21 mouse cellular contexts compared by ENCODE assay signal in genomic region chr8:3586452-3586851, GRCm38 (mm10). TPM values are rescaled to one million over a fixed set of nuclear protein-coding genes. Genes with fewer than 3 reads are reported as not detected.
DNase-seq lines count a peak whose midpoint lies in the region; ATAC-seq and TF ChIP-seq lines count a peak whose summit lies in the region.
"Had no signal": no experiment of that assay in that cellular context is flagged by ENCODE, and none has a peak within 500 bp of the region (broad histone marks: within the 10 kb centered on the region; RNA-seq: fewer than 3 reads in every experiment).

No protein-coding gene starts in this region.

- no peaks in the 10 kb centered on the region for H3K27me3 ChIP-seq in stomach, embryonic 15.5 days (replicated peaks)
- H3K27me3 ChIP-seq in stomach, postnatal 0 days (ENCODE audit: control insufficient read depth, insufficient read depth, low read length): no peaks in the 10 kb centered on the region
- H3K27me3 ChIP-seq in liver, embryonic 14.5 days (ENCODE audit: control insufficient read depth, insufficient read depth, low read length): no peaks in the 10 kb centered on the region; the same call in 1 of the 2 replicates
- H3K27me3 ChIP-seq: forebrain, embryonic 15.5 days; hindbrain, embryonic 15.5 days had no signal

- H3K4me2 ChIP-seq in stomach, embryonic 15.5 days: no peak overlapping the region
- no peak overlapping the region for H3K4me2 ChIP-seq in stomach, postnatal 0 days (replicated peaks; ENCODE audit: low read depth)
- peak overlapping the region; percentile 85 for H3K4me2 ChIP-seq in liver, embryonic 14.5 days (ENCODE audit: low read depth)

- no peak for TF ChIP-seq CTCF in stomach, postnatal 0 days (IDR thresholded peaks at IDR 0.05; ENCODE audit: low read depth)
- no peak for TF ChIP-seq CTCF in liver, embryonic 14.5 days (IDR thresholded peaks at IDR 0.05; ENCODE audit: low read depth)

- no peak for TF ChIP-seq EP300 in stomach, postnatal 0 days (optimal IDR thresholded peaks at IDR 0.05)
- peak; percentile 54 for TF ChIP-seq EP300 in liver, embryonic 14.5 days (IDR thresholded peaks at IDR 0.05; ENCODE audit: low read depth)

- ATAC-seq in stomach, embryonic 15.5 days (ENCODE audit: insufficient read depth, low FRiP score, low read depth): peak; percentile 12; the same call in 1 of the 2 replicates
- no peak for ATAC-seq in stomach, postnatal 0 days (ENCODE audit: low FRiP score, low TSS enrichment)
- peak; percentile 61 for ATAC-seq in liver, embryonic 14.5 days (ENCODE audit: insufficient read depth)
- ATAC-seq in megakaryocyte progenitor cell, adult 5-6 weeks (replicated peaks; ENCODE audit: poor library complexity): peak; percentile 20; the same call in 1 of the 2 replicates

- H3K36me3 ChIP-seq in stomach, embryonic 15.5 days: no peaks in the 10 kb centered on the region
- no peaks in the 10 kb centered on the region for H3K36me3 ChIP-seq in stomach, postnatal 0 days (ENCODE audit: control insufficient read depth, insufficient read depth, low read length)
- no peaks in the 10 kb centered on the region for H3K36me3 ChIP-seq in liver, embryonic 14.5 days (replicated peaks; ENCODE audit: control insufficient read depth, insufficient read depth, low read depth)
- H3K36me3 ChIP-seq: embryonic facial prominence, embryonic 12.5 days; forebrain, embryonic 15.5 days; heart, embryonic 12.5 days; hindbrain, embryonic 15.5 days had no signal

- no peak overlapping the region for H3K4me3 ChIP-seq in stomach, embryonic 15.5 days (replicated peaks)
- no peak overlapping the region for H3K4me3 ChIP-seq in stomach, postnatal 0 days (ENCODE audit: low read depth, low read length)
- H3K4me3 ChIP-seq in liver, embryonic 14.5 days (ENCODE audit: insufficient read depth in 1 of 2, low read depth in 2 of 2, low read length in 2 of 2): no peak overlapping the region

- WGBS in stomach, embryonic 15.5 days: 69% methylated on average over 2 of the region's 2 CpGs
- 75% methylated on average over 2 of the region's 2 CpGs for WGBS in stomach, postnatal 0 days
- WGBS in liver, embryonic 14.5 days (ENCODE audit: insufficient replicate concordance): 31% methylated on average over 2 of the region's 2 CpGs

- no peaks in the 10 kb centered on the region for H3K4me1 ChIP-seq in stomach, embryonic 15.5 days
- H3K4me1 ChIP-seq in stomach, postnatal 0 days (replicated peaks; ENCODE audit: control insufficient read depth, insufficient read depth): no peaks in the 10 kb centered on the region
- H3K4me1 ChIP-seq in liver, embryonic 14.5 days (replicated peaks; ENCODE audit: control insufficient read depth in 2 of 2, insufficient read depth in 2 of 2, low read length in 1 of 2): peaks cover 14% of the 10 kb centered on the region in 2 experiments
- H3K4me1 ChIP-seq: forebrain, embryonic 15.5 days; hindbrain, embryonic 15.5 days had no signal

- H3K9ac ChIP-seq in stomach, embryonic 15.5 days: no peak overlapping the region
- H3K9ac ChIP-seq in stomach, postnatal 0 days (ENCODE audit: low read length): no peak overlapping the region
- H3K9ac ChIP-seq in liver, embryonic 14.5 days (replicated peaks): no peak overlapping the region

- no peak overlapping the region for H3K27ac ChIP-seq in stomach, embryonic 15.5 days
- no peak overlapping the region for H3K27ac ChIP-seq in stomach, postnatal 0 days (replicated peaks)
- H3K27ac ChIP-seq in liver, embryonic 14.5 days: no peak overlapping the region
- H3K27ac ChIP-seq: embryonic facial prominence, embryonic 12.5 days had no signal

- intact Hi-C loops in gastrocnemius, postnatal 14 days (cut with DNase I; ENCODE audit: low total_unique reads): no loop called here

- DNase-seq in stomach, postnatal 0 days (ENCODE audit: low spot score): no peak
- no peak for DNase-seq in liver, embryonic 14.5 days (ENCODE audit: low read depth in 3 of 3, low spot score in 3 of 3)
- no peak for DNase-seq in urinary bladder, postnatal 10 days (ENCODE audit: low spot score)
- no peak for DNase-seq in right cerebral cortex, postnatal 14 days
- DNase-seq in gastrocnemius, postnatal 14 days: no peak
- DNase-seq: adrenal gland, adult 2 months; adrenal gland, postnatal 25 days; cerebellum, adult 11 months; cerebellum, adult 8-10 months; cerebellum, postnatal 25 days; gastrocnemius, postnatal 10 days; heart, postnatal 36 days had no signal

- H3K9me3 ChIP-seq in stomach, embryonic 15.5 days: no peaks in the 10 kb centered on the region
- no peaks in the 10 kb centered on the region for H3K9me3 ChIP-seq in stomach, postnatal 0 days (ENCODE audit: control insufficient read depth, low read length)
- no peaks in the 10 kb centered on the region for H3K9me3 ChIP-seq in liver, embryonic 14.5 days (ENCODE audit: control insufficient read depth, low read length)
- H3K9me3 ChIP-seq: embryonic facial prominence, embryonic 12.5 days; forebrain, embryonic 15.5 days; heart, embryonic 12.5 days; hindbrain, embryonic 15.5 days had no signal

RNA-seq across cellular contexts. Expression of gene Camsap3, which starts 0.6 kb away (rescaled TPM):
- polyA plus RNA-seq in stomach, embryonic 15.5 days (2015; fragmentation: Nextera tagmentation; extraction: Ambion mirVana): 16.7 and 17.2 TPM in 2 replicates
- 14.2 and 20.1 TPM in 2 replicates for polyA plus RNA-seq in stomach, postnatal 0 days (2015; fragmentation: Nextera tagmentation; extraction: Ambion mirVana)
- polyA plus RNA-seq in liver, embryonic 14.5 days (2012; rRNA removed): 1.8 and 2.2 TPM in 2 replicates
- polyA plus RNA-seq in liver, embryonic 14.5 days (2014; fragmentation: Nextera tagmentation; extraction: Ambion mirVana): 1.6 and 1.7 TPM in 2 replicates
- 0.32 and 0.37 TPM in 2 replicates for total RNA-seq in megakaryocyte progenitor cell, adult 5-6 weeks (2015)
- total RNA-seq in megakaryocyte progenitor cell, adult 5-6 weeks (2017): 0.21 and 0.27 TPM in 2 replicates
- total RNA-seq in gastrocnemius, postnatal 14 days (2021): under 1 TPM; 0.55 to 0.78 TPM

RNA-seq across cellular contexts. Expression of gene C330021F23Rik, which starts 18.7 kb away (rescaled TPM):
- 1.8 and 2.7 TPM in 2 replicates for polyA plus RNA-seq in stomach, embryonic 15.5 days (2015; fragmentation: Nextera tagmentation; extraction: Ambion mirVana)
- 0.18 and 0.38 TPM in 2 replicates for polyA plus RNA-seq in stomach, postnatal 0 days (2015; fragmentation: Nextera tagmentation; extraction: Ambion mirVana)
- 2.7 and 3.0 TPM in 2 replicates for polyA plus RNA-seq in liver, embryonic 14.5 days (2012; rRNA removed)
- polyA plus RNA-seq in liver, embryonic 14.5 days (2014; fragmentation: Nextera tagmentation; extraction: Ambion mirVana): 2.5 and 4.0 TPM in 2 replicates
- total RNA-seq in megakaryocyte progenitor cell, adult 5-6 weeks (2015): 1.0 TPM in 1 of 2 replicates, not detected in the other
- not detected in 2 replicates for total RNA-seq in megakaryocyte progenitor cell, adult 5-6 weeks (2017)
- not detected for total RNA-seq in gastrocnemius, postnatal 14 days (2021)
- total RNA-seq: adrenal gland, adult 2 months; adrenal gland, postnatal 25 days; heart, postnatal 36 days had no signal
- polyA plus RNA-seq: adrenal gland, adult 2 months; C2C12 had no signal

RNA-seq across cellular contexts. Expression of gene Xab2, which starts 34.7 kb away (rescaled TPM):
- polyA plus RNA-seq in stomach, embryonic 15.5 days (2015; fragmentation: Nextera tagmentation; extraction: Ambion mirVana): 48.9 and 49.2 TPM in 2 replicates
- 23.3 and 25.5 TPM in 2 replicates for polyA plus RNA-seq in stomach, postnatal 0 days (2015; fragmentation: Nextera tagmentation; extraction: Ambion mirVana)
- 24.1 and 27.1 TPM in 2 replicates for polyA plus RNA-seq in liver, embryonic 14.5 days (2012; rRNA removed)
- 22.2 and 25.9 TPM in 2 replicates for polyA plus RNA-seq in liver, embryonic 14.5 days (2014; fragmentation: Nextera tagmentation; extraction: Ambion mirVana)
- 16.5 and 20.1 TPM in 2 replicates for total RNA-seq in megakaryocyte progenitor cell, adult 5-6 weeks (2015)
- total RNA-seq in megakaryocyte progenitor cell, adult 5-6 weeks (2017): 55.5 and 56.5 TPM in 2 replicates
- 10 to 100 TPM; 11.0 to 12.5 TPM for total RNA-seq in gastrocnemius, postnatal 14 days (2021)

RNA-seq across cellular contexts. Expression of gene Pet100, which starts 34.9 kb away (rescaled TPM):
- 85.1 and 98.6 TPM in 2 replicates for polyA plus RNA-seq in stomach, embryonic 15.5 days (2015; fragmentation: Nextera tagmentation; extraction: Ambion mirVana)
- 143 and 171 TPM in 2 replicates for polyA plus RNA-seq in stomach, postnatal 0 days (2015; fragmentation: Nextera tagmentation; extraction: Ambion mirVana)
- 7.9 and 32.5 TPM in 2 replicates for polyA plus RNA-seq in liver, embryonic 14.5 days (2012; rRNA removed)
- polyA plus RNA-seq in liver, embryonic 14.5 days (2014; fragmentation: Nextera tagmentation; extraction: Ambion mirVana): 113 and 117 TPM in 2 replicates
- total RNA-seq in megakaryocyte progenitor cell, adult 5-6 weeks (2015): 131 and 181 TPM in 2 replicates
- total RNA-seq in megakaryocyte progenitor cell, adult 5-6 weeks (2017): 255 and 285 TPM in 2 replicates
- 10 to 100 TPM; 78.8 to 79.7 TPM for total RNA-seq in gastrocnemius, postnatal 14 days (2021)

RNA-seq across cellular contexts. Expression of gene Pcp2, which starts 38.9 kb away (rescaled TPM):
- polyA plus RNA-seq in stomach, embryonic 15.5 days (2015; fragmentation: Nextera tagmentation; extraction: Ambion mirVana): 0.17 TPM in 1 of 2 replicates, not detected in the other
- 0.25 TPM in 1 of 2 replicates, not detected in the other for polyA plus RNA-seq in stomach, postnatal 0 days (2015; fragmentation: Nextera tagmentation; extraction: Ambion mirVana)
- polyA plus RNA-seq in liver, embryonic 14.5 days (2012; rRNA removed): not detected in 2 replicates
- 0.19 TPM in 1 of 2 replicates, not detected in the other for polyA plus RNA-seq in liver, embryonic 14.5 days (2014; fragmentation: Nextera tagmentation; extraction: Ambion mirVana)
- total RNA-seq in megakaryocyte progenitor cell, adult 5-6 weeks (2015): not detected in 2 replicates
- not detected in 2 replicates for total RNA-seq in megakaryocyte progenitor cell, adult 5-6 weeks (2017)
- total RNA-seq in gastrocnemius, postnatal 14 days (2021): under 1 TPM in 1 of 2 experiments, not detected in 1; 0.51 TPM
- total RNA-seq: adrenal gland, adult 2 months; adrenal gland, postnatal 25 days; gastrocnemius, postnatal 10 days; heart, adult 8-10 months; heart, postnatal 36 days had no signal
- polyA plus RNA-seq: adrenal gland, adult 2 months; cortical plate, adult 2 months; heart, embryonic 12.5 days had no signal
